Mouse (Mus musculus) kidney, adult 2 months (tissue): ENCODE data around the gene Efhb. TPM values are rescaled to one million over a fixed set of nuclear protein-coding genes. Genes with fewer than 3 reads are reported as not detected.

Source experiments
- DNase-seq: peaks from one replicate; pipeline ENCODE4 v3.0.0; 2021
- H3K27ac ChIP-seq: fragments of 200-500 bp; 2 replicates; pipeline ENCODE4 v1.5.1; 2012; ENCODE audit warnings: low read depth, low read length, control low read depth, inconsistent platforms; ENCODE audit not compliant: insufficient read depth
- H3K27me3 ChIP-seq: fragments of 200-500 bp; replicated peaks from 2 replicates; pipeline ENCODE4 v1.6.1; 2012; ENCODE audit warnings: mild to moderate bottlenecking, moderate library complexity, low read length, inconsistent platforms; ENCODE audit not compliant: control insufficient read depth, insufficient read depth
- H3K36me3 ChIP-seq: fragments of 200-500 bp; 2 replicates; pipeline ENCODE4 v1.6.1; 2012; ENCODE audit warnings: mild to moderate bottlenecking, moderate library complexity, low read length, inconsistent platforms; ENCODE audit not compliant: control insufficient read depth, insufficient read depth
- H3K4me1 ChIP-seq: fragments of 200-500 bp; 2 replicates; pipeline ENCODE4 v1.6.1; 2011; ENCODE audit warnings: low read length; ENCODE audit not compliant: control insufficient read depth, insufficient read depth
- H3K4me3 ChIP-seq: fragments of 200-500 bp; 2 replicates; pipeline ENCODE4 v1.5.1; 2011; ENCODE audit warnings: mild to moderate bottlenecking, low read depth, low read length, control low read depth; ENCODE audit not compliant: insufficient read depth
- CTCF ChIP-seq: fragments of 200-500 bp; conservative IDR thresholded peaks from 2 replicates; pipeline ENCODE4 v1.5.1; 2011; ENCODE audit warnings: low read depth, mild to moderate bottlenecking, control low read depth, low read length, moderate library complexity, mixed read lengths; ENCODE audit not compliant: insufficient read depth, insufficient read length
- POLR2A ChIP-seq: fragments of 200-500 bp; IDR thresholded peaks from one replicate; pipeline ENCODE4 v1.6.1; 2011; ENCODE audit warnings: low read depth, low read length, control low read depth
- WGBS: fragments of 180-500 bp; shearing (Covaris S2); methylation state at CpG from one replicate; pipeline ENCODE4 v1.1.7; 2018; 5-methylcytosine and 5-hydroxymethylcytosine counted together
- polyA plus RNA-seq: library from polyadenylated mRNA; depleted of rRNA; stranded (reverse); fragments of >200 nt; gene quantifications from 2 replicates; pipeline ENCODE4 v1.2.3, GENCODE M21; 2012; rRNA removed

Efhb gene
- polyA plus RNA-seq: 0.03 TPM in 2 replicates

GRCm38 (mm10) chr17:53462603-53463495 is at the start of gene Efhb:
TSS of gene Efhb (minus strand) at chr17:53463321.
- 23% methylated on average over 26 of the region's 26 CpGs for WGBS
- peak within 1 kb of the TSS; percentile 38 for H3K4me3 ChIP-seq
- peak; percentile 95 for DNase-seq
- no peak within 1 kb of the TSS for H3K27ac ChIP-seq
- no peaks in the 10 kb centered on the region for H3K36me3 ChIP-seq
- no peaks in the 10 kb centered on the region for H3K27me3 ChIP-seq
- H3K4me1 ChIP-seq: no peaks in the 10 kb centered on the region
- TF ChIP-seq POLR2A (no peak), CTCF (no peak)

- WGBS: 81% methylated on average over 2 of the region's 2 CpGs
- peak; percentile 33 for DNase-seq
- no peak overlapping the region for H3K4me3 ChIP-seq
- H3K4me1 ChIP-seq: no peaks in the 10 kb centered on the region
- H3K27ac ChIP-seq: no peak overlapping the region
- TF ChIP-seq POLR2A (no peak), CTCF (peak; percentile 50)
- H3K36me3 ChIP-seq: no peaks in the 10 kb centered on the region
- no peaks in the 10 kb centered on the region for H3K27me3 ChIP-seq
Observed at GRCm38 (mm10) chr17:53512311-53512951, 49.3 kb upstream of the Efhb start.

GRCm38 (mm10) chr17:53502966-53503365 is 39.8 kb upstream of the Efhb start:
- no peak overlapping the region for H3K4me3 ChIP-seq
- WGBS: 95% methylated on average over 2 of the region's 2 CpGs

GRCm38 (mm10) chr17:53489007-53489378 is 25.9 kb upstream of the Efhb start:
- H3K4me1 ChIP-seq: no peaks in the 10 kb centered on the region
- no peak overlapping the region for H3K27ac ChIP-seq
- DNase-seq: no peak
- H3K4me3 ChIP-seq: no peak overlapping the region
- H3K27me3 ChIP-seq: no peaks in the 10 kb centered on the region
- no peak for TF ChIP-seq CTCF
- TF ChIP-seq POLR2A: no peak
- WGBS: 89% methylated on average over 1 of the region's 1 CpGs
- H3K36me3 ChIP-seq: peaks cover 5% of the 10 kb centered on the region

More at GRCm38 (mm10) chr17:53502966-53503365, 39.8 kb upstream of the Efhb start:
- no peak overlapping the region for H3K27ac ChIP-seq
- no peaks in the 10 kb centered on the region for H3K27me3 ChIP-seq
- no peak for DNase-seq
- H3K36me3 ChIP-seq: peaks cover 6% of the 10 kb centered on the region
- H3K4me1 ChIP-seq: no peaks in the 10 kb centered on the region
- TF ChIP-seq CTCF (no peak), POLR2A (no peak)

DNA sequence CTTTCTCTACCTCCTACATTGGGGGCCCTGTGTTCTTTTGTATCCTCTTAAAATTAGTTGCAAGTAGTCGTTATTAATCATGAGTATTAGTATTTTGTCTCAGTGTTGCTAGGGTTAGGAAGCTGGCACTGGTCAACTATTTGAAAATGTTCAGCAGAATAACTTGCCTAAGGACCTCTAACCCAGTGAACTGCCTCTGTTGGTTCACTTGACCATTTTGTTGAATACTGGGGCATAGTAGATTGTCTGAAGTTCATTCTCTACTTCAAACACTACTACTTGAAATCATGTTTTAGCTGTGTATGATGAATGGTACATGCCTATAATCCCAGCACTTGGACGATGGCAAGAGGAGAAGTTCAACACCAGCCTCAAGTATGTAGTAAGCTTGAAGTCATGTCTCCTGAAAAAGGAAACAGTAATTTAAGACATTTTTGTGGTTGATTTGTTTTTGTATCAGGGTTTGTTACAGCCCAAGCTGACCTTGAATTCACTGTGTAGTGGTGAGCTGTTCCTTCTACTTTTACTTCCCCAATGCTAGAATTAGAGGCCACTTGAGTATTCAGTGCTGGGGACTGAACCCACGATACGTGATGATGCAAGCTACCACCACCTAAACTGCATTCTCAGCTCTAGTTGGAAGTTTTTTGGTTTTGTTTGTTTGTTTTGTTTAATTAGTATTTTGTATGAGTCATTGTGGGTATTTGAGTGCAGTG is 25.3 kb upstream of the Efhb start:
- no peak for TF ChIP-seq POLR2A
- TF ChIP-seq CTCF: no peak
- WGBS: 79% methylated on average over 4 of the region's 4 CpGs
- Histone ChIP-seq H3K27ac (no peak overlapping the region), H3K27me3 (no peaks in the 10 kb centered on the region), H3K4me3 (no peak overlapping the region), H3K4me1 (no peaks in the 10 kb centered on the region), H3K36me3 (peaks cover 6% of the 10 kb centered on the region)
- DNase-seq: no peak

DNA sequence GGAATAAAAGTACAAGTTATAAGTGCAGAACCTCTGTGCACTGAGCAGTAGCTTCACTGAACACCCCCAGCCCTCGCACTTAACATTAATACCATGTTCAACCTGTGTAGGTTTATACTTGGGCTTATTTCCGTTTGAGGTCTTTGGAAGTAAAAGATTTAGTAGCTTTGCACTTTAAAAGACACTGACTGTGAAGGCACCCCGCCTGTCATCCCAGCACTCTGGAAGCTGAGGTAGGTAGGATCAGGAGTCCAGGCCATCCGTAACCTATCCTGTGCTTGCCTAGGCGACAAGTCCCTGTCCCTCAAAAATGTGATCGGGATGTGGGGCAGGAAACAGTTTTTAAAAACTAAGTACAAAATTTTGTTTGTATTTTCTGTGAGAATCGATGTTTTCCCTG is 17.3 kb upstream of the Efhb start:
- TF ChIP-seq CTCF (no peak), POLR2A (no peak)
- no peak overlapping the region for H3K27ac ChIP-seq
- peaks cover 11% of the 10 kb centered on the region; the same call in 1 of the 2 replicates for H3K4me1 ChIP-seq
- peak overlapping the region; percentile 86 for H3K4me3 ChIP-seq
- H3K36me3 ChIP-seq: peaks cover 5% of the 10 kb centered on the region; the same call in 1 of the 2 replicates
- no peak for DNase-seq
- WGBS: 24% methylated on average over 7 of the region's 7 CpGs
- H3K27me3 ChIP-seq: no peaks in the 10 kb centered on the region
